Mouse (Mus musculus): ENCODE measurements around the gene Exd2.

The Exd2 gene

DNA sequence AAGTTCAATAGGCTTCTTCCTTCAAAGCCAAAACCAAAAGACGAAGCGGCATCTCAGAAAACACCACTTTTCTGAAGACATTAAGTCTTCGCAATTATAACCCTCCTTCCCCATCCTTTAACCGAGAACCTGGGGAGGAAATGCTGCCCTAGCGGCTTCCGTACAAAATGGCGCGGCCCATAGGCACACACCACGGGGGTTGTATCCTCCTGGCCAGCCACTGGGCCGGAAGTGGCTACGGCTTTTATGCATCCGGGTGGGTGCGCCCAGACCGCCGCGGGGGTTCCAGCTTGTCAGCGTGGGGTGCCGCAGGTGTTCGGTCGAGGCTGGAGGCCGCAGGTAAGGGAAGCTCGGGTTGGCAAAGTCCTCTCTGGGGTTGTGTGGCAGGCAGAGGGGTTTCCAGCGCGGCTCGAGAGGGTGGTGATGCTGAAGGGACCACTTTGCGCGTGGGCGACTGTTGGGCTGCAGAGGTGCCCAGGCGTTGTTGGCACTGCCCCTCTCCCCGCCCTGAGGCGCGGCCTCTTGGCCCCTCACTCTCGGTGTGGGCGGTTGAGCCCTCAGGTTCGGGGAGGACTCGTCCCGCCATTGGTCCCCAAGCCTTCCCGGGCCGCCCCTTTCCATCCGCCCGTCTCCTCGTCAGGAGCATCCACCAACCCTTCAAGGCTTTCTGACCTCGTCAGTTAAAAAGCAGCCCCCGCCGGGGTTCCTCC, at the start of gene Exd2:
Exd2 (plus strand) TSS at position 154 of the 710 bp plus-strand sequence.
- peak; percentile 94 for DNase-seq (ENCODE audit: low read depth, low spot score)

DNA sequence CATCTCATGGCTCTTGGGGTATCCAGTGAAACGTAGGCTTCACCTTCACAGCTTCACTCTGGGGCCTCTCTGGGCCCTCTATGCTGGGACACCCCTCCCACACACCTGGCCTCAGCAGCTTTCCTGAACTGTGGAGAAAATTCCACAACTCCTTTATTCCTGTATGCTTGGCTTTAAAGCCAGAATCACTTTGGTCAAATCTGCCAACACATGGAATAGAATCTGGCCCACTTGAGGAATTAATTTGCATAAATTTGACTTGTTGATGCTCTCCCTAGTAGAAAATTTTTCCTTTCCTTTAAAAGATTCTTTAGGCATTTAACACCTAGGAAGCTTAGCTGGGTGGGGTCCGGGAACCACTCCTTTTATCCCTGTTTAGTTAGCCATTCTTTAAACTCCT, 47.8 kb upstream of the Exd2 start:
- no peak for DNase-seq (ENCODE audit: low read depth, low spot score)

DNA sequence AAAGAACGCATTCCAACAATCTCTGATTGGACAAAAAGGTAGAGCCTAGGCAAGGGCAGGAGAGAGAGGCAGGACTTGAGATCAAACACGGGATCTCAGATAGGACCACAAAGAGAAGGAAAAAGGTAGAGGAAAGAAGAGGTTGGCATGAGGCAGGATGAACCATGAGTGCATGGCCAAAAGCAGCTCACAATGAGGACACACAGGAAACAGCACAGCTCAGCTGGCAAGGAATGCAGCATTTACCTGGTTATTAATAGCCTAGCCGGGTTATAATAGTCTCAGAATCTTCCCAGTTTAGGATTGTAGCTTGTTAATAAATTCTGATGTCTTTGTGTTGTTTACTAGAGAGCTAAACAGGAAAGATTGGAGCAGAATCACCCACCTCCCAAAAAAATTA, 35.2 kb upstream of the Exd2 start:
- no peak for DNase-seq (ENCODE audit: low read depth, low spot score)

DNA sequence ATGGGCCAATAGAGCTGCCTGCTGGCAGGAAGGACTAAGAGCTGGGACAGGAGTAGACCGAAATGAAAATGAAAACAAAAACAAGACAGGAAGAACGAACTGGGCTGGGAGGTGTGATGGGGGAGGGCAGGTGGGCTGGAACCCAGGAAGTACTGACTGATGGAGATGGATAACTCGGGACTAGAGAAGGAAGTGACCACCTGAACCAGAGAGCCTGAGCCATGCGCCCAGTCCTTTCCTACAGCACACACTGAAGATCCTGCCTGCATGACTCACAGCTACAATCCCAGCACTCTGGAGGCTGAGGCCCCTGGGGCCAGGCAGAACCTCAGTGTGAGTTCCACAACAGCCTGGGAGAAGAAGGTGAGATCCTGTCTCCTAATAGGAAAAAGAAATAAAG, 29.6 kb upstream of the Exd2 start:
- no peak for DNase-seq (ENCODE audit: low read depth, low spot score)

DNA sequence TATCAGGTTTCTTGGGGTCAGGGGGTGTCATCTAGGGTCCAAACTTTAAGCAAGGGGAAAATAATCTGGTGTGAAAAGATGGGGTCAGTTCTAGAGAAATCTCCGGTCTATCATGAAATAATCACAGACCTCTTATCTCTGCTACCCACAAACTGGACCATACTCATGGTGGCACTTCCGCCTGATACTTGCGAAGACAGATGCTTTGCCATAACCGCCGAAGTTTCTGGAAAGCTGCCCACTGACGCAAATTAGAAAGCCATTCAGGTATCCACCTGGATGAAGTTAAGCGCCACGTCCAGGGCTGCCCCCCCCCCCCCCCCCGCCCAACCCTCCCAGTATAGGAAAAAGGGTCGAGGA, 28.3 kb upstream of the Exd2 start:
- DNase-seq (ENCODE audit: low read depth, low spot score): no peak

DNA sequence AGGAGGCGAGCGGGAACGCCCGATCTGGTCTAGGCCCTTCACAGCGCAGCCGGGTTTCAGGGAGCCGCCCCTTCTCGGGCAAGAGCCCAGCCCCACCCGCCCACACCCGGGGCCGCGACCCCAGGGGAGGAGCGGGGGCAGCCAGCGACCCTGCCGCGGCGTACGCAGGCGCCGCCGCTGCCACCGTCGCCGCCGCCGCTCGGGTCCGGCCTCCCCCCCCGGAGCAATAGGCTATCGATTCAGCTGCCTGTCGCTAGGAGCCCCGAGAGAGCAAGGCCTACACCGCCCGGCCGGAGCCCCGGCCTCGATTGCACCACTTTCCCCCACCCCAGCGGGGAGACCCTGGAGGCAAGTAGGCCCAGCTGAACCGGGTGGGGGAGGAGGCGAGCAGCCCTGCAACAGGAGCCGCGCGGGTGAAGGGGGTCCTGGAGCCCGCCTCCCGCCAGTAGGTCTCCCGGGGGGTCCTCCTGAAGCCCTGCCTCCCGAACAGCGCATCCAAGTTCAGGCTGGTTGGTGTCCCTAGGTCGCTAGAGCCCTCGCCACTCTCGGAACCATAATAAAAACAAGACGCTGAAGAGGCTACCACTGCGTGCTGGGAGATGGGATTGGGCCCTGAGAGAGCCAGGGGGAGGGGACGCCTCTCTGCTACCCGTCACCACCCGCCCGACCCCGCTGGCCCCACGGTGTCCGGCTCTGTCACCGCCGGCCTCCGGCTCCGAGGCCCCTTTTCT, 27.8 kb upstream of the Exd2 start:
- DNase-seq (ENCODE audit: low read depth, low spot score): no peak

DNA sequence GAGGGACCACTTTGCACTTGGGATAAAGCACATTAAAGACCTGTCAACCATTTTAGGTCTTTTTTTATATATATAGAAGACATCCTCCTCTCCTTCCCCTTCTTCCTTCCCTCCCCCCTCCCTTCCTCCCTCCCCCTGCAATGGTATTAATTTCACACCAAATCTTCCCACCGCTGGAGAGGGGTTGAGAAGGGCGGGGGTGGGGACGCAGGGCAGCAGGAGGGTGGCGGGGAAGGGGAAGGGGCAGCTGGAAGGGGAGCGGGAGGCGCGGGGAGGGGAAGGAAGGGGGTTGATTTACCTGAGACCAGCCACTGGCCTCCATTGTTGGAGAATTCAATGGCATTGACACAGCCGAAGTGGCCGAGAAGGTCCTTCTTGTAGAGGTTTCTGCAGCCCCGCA, 27.0 kb upstream of the Exd2 start:
- DNase-seq (ENCODE audit: low read depth, low spot score): no peak

DNA sequence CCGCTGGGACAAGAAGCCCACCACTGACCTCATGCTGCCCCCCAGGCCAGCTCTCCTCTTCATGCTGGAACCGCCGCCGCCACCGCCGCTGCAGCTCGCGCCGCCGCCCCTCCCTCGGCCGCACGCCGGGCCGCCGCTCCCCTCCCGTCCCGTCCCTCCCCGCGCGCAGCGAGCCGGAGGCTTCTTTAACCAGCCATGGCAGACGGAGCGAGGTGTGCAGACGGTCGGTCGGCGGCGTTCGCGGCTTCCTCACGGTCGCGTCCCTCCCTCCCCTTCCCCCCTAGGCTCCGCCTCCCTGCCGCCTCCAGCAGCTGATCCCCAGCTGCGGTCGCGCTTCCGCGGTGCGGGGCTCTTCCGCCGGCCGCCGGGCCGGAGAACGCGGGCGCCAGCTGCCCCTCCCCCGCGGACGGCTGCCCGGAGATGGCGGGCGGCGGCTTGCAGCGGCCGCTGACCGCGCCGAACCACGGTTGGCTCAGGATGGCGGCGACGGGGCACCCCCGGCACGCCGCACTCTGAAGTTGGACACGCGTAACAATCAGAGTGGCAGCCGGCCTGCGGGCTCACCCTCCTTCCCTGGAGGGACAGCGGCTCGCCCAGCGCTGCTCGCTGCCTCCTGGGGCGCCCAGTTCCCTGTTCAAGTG, 26.4 kb upstream of the Exd2 start, which contains the start of gene Dcaf5:
Dcaf5 (minus strand) TSS at position 266 of the 641 bp plus-strand sequence.
- peak; percentile 78 for DNase-seq (ENCODE audit: low read depth, low spot score)

DNA sequence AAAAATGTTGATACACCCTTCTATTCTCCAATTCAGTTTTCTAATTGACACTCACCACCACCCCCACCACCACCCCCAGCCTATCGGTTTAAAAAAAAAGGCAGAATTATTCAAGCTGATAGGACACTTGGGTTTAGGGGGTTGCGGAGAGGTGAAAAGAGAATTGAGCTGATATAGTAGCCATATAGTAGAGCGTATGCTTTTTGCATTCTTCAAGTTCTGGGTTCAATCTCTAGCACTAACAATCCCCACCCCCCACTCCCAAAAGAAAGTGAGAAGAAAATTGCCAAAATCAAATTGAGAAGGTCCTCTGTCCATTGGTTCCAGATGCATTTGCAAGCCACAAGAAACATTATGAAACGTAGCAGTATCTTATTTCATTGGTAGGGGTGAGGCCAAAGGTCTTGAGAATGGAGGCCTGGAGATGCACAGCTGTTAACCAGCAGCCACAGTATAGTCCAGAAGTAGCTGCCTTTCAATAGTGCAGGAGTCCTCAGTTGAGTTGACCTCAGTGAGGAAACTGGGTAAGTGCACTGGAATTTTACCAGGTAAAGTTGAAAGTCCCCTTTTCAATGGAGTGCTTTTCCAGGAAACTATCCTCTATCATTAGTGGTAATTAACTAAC, 25.7 kb upstream of the Exd2 start:
- no peak for DNase-seq (ENCODE audit: low read depth, low spot score)

DNA sequence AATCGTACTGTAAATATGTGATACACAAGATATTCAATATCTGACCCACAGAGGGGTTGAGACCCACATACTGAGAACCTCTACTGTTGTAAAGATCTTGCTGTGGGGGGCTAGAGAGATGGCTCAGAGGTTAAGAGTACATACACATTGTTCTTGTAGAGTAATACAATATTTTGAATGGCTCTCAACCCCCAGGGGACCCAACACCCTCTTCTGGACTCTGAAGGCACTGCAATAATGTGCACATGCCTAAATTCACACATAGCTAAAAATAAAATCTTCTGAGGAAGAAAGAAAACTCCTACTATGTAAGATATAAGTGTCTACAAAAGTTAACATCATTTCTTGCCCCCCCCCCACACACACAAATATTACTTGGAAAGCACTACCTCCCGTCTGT, 21.9 kb upstream of the Exd2 start:
- no peak for DNase-seq (ENCODE audit: low read depth, low spot score)

DNA sequence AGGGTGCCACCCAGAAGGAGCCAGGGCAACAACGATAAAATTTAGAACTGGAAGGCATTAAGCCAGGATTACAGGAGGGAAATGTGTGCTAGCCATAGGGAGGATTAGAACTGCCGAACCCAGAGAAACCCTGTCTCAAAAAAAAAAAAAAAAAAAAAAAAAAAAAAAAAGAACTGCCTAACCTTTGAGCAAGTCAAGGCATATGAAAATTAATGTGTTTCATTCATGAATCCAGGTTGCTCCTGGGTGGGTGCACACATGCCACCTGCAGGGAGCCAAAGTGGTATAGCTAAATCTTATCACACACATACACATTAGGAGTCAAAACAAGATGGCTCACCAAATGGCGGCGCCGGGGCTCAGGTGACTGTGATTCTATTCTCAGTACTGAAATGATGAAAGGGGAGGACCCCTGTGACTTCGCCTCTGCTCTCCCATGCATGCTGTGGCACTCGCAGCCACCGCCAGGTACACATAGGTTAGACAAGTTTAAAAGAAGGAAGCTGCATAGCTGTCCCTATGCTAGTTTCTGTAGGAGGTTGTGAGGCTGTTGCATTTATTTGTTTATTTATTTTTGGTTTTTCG, 18.3 kb upstream of the Exd2 start:
- DNase-seq (ENCODE audit: low read depth, low spot score): no peak

DNA sequence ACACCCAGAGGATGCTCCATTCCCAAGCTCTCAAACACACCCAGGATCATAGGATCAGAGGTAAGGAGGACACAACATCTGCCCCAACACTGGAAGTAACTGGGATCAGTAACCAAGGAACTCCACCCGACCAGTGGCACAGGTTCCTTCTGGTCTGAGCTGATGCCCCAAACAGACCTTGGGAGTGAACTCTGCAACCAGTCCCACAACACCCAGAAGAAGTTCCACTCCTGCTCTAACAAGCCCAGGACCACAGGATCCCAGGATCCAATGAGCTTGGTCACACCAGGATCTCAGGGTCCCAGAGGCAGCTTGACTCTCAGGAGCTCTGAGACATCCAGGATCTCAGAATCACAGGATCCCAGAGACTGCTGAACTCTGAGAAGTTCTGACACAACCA, 9.4 kb upstream of the Exd2 start:
- no peak for DNase-seq (ENCODE audit: low read depth, low spot score)

DNA sequence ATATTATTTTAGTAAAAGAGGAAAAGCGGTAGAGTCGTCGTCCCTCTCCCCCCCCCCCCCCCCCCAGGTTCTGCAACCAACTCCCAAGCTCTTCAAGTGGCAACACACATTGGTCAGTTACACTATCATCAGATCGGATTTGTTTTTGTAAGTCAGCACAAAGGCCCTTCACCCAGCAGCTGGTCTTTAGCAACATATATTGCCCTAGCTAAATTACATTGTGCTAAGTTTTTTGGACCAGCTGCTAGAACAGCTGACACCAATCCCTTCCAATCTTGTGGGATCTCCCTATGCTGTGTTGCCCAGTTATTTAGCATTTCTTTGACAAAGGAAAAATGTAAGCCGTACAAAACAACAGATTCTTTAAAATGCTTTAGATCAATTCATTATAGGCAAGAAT, 4.9 kb upstream of the Exd2 start:
- DNase-seq (ENCODE audit: low read depth, low spot score): no peak

DNA sequence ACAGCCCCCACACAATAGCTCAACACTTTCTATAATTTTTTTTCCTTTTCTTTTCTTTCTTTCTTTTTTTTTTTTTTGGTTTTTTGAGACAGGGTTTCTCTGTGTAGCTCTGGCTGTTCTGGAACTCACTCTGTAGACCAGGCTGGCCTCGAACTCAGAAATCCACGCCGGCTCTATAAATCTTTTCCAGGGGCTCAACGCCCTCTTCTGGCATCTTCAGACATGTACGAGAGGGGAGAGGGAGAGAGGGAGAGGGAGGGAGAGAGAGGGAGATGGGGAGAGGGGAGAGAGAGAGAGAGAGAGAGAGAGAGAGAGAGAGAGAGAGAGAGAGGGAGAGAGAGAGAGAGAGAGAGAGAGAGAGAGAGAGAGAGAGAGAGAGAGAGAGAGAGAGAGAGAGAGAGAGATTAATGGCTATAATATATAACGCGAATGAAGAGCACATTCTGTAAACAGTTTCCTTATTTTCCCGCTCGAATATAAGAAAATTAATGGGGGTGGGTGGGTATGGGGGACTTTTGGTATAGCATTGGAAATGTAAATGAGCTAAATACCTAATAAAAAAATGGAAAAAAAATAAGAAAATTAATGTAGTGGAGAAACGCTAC, 501 bp upstream of the Exd2 start:
- peak; percentile 12 for DNase-seq (ENCODE audit: low read depth, low spot score)

DNA sequence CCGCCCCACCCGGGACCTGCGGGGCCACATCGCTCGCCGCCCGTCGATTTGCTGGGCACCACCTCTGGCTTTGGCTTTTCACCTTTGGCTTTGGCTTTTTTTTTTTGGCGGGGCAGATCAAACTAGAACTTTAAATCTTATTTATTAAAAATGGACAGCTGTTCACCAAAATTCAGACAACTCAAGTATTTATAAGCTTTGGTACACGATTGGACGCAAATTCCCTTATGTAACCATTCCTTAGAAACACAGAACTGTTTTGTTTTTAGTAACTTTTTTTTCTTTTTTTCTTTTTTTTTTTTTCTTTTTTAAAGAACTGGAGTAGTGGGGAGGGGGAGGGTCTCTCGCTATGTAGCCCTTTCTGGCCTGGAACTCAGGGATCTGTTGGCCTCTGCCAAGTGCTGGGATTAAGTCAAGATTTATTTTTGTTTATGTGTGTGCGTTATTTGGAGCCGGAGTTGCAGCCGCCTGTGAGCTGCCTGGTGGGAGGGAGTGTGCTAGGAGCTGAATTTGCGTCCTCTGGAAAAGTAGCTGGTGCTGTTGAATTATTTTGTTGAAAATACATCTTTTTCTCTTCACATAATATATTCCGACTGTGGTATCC, 873 bp downstream of the Exd2 start:
- DNase-seq (ENCODE audit: low read depth, low spot score): peak; percentile 11

DNA sequence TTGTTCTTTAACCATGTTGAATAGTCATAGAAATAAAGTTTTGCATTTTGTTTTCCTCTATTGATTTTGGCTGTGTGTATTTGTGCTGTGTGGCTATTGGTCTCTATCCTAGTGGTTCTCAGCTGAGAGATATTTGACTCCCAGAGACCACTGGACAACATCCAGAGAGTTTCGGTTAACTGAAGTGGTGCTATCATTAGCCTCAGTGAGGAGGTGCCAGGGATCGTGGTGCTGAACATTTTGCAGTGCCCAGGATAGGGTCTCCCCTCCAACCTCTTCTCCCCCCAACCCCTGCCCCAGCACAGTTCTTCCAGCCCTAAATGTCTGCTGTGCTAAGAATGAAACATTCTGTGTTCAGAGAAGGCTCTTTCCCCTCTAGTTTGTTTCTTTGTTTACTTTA, 7.3 kb downstream of the Exd2 start:
- DNase-seq (ENCODE audit: low read depth, low spot score): no peak

DNA sequence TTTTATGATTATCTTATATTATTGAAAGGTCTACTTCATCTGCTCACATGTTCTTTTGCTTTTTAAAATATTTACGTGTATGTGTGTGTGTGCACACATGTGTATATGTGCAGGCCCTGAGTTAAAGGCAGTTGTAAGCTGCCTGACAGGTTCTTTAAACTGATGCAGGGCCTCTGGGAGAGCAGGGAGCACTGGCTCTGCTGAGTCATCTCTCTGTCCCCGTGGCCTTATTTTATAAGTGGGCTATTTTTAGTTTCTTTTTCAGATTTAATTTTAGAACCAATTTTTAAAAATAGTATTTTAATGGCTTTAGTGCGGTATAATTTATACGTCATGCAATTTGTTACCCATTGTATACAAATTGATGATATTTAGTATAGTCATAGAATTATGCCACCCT, 9.0 kb downstream of the Exd2 start:
- no peak for DNase-seq (ENCODE audit: low read depth, low spot score)

DNA sequence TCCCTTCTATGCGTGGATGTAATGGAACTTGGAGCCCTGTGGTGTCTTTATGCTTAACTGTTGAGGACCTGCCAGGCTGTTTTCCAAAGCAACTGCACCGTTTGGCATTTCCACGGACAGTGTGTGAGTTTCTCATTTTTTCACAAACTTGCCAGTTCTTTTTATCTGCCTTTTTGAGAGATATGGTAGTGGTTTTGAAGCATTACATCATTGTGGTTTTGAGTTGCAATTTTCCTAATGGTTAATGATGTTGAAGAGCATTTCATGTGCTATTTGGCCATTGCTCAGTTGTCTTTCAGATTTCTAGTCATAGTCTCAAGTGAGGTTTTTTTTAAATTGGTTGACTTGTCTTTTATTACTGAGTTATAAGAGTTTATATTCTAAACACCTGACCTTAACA, 10.8 kb downstream of the Exd2 start:
- DNase-seq (ENCODE audit: low read depth, low spot score): no peak

DNA sequence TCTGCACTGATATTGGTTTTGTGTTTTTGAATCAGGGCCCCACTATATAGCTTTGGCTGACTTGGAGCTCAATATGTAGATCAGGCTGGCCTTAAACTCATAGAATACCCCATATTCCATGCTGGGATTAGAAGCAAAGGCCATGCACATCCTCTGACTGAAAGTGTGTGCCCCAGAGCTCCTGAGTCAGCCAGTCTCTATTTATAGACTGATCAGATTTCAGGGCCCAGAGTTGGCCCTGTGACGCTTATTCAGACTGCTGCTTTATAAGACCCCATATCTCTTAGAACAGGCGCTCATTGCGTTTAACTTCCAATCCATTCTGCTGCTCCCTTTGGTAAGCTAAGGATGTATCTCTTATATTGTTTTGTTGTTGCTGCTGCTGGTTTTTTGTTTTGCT, 17.1 kb downstream of the Exd2 start:
- DNase-seq (ENCODE audit: low read depth, low spot score): no peak

DNA sequence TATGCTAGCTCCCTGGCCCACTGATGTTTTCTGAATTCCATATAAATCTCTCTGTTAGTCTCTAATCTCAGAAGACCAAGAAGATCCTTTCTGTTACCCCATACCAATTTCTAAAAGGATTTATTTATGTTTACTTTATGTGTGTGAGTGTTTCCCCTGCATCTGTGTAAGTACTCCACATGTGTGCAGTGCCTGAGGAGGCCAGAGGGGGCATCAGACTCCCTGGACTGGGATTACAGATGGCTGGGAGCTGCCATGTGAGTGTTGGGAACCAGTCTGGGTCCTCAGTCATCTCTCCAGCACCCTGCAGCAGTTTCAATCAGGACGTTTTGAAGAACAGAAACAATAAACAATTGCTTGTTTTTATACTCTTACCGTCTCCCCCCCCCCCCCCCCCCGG, 20.5 kb downstream of the Exd2 start:
- no peak for DNase-seq (ENCODE audit: low read depth, low spot score)

DNA sequence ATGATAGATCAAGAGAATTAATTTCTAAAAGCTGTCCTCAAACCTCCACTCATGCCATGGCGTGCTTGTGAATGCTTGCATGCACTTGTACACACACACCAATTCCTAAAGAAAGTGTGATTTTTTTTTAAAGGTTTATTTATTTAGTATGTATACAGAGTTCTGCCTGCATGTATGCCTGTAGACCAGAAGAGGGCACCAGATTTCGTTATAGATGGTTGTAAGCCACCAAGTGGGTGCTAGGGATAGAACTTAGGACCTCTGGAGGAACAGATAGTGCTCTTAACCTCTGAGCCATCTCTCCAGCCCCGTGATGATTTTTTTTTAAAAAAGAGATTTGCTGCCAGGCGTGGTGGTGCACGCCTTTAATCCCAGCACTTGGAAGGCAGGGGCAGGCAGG, 30.4 kb downstream of the Exd2 start:
- no peak for DNase-seq (ENCODE audit: low read depth, low spot score)

Measured in telencephalon, adult 2 months (tissue).